Mouse (Mus musculus): Measurements from ENCODE around the gene Foxl2.
A peak's percentile ranks its signal among the peaks of the same experiment; 100 is the strongest.

The Foxl2 gene

GRCm38 (mm10) chr9:98962478-98963142 lies 7.5 kb downstream of the Foxl2 start:
- no peak for DNase-seq

- DNase-seq, result no peak
Measured at GRCm38 (mm10) chr9:98963661-98964060, 8.6 kb downstream of the Foxl2 start.

- peak in 1 of 2 experiments; percentile 32 for DNase-seq
Measured at GRCm38 (mm10) chr9:98965084-98965483, 10.0 kb downstream of the Foxl2 start.

- no peak for DNase-seq
Measured at GRCm38 (mm10) chr9:98973101-98973521, 18.0 kb downstream of the Foxl2 start.

GRCm38 (mm10) chr9:98973561-98973960 lies 18.5 kb downstream of the Foxl2 start:
- DNase-seq, result no peak

- no peak for DNase-seq
Measured at GRCm38 (mm10) chr9:98974898-98975297, 19.8 kb downstream of the Foxl2 start.

- no peak for DNase-seq
Measured at GRCm38 (mm10) chr9:98976081-98976480, 21.0 kb downstream of the Foxl2 start.

GRCm38 (mm10) chr9:98976520-98976919 lies 21.4 kb downstream of the Foxl2 start:
- no peak for DNase-seq

GRCm38 (mm10) chr9:98979431-98980416 lies 24.6 kb downstream of the Foxl2 start:
- DNase-seq, result peak; percentile 89 to 90

- DNase-seq, result peak; percentile 100
Measured at GRCm38 (mm10) chr9:98985800-98986475, 30.9 kb downstream of the Foxl2 start, which contains the start of gene Faim. Gene Faim, plus strand, starts transcription at chr9:98986373.

- DNase-seq, result no peak
Measured at GRCm38 (mm10) chr9:98986476-98987096, 31.5 kb downstream of the Foxl2 start.

- no peak for DNase-seq
Measured at GRCm38 (mm10) chr9:98987131-98987530, 32.0 kb downstream of the Foxl2 start.

- DNase-seq, result no peak
Measured at GRCm38 (mm10) chr9:98994103-98994502, 39.0 kb downstream of the Foxl2 start.

- DNase-seq, result peak; percentile 76 to 78
Measured at GRCm38 (mm10) chr9:98999881-99000339, 44.8 kb downstream of the Foxl2 start.

GRCm38 (mm10) chr9:99001326-99001725 lies 46.2 kb downstream of the Foxl2 start:
- DNase-seq, result no peak

Measured in cerebellum, postnatal 36 days (tissue).